Mouse (Mus musculus): Measurements from ENCODE around the gene Taf5. TPM values are rescaled to one million over a fixed set of nuclear protein-coding genes. Genes with fewer than 3 reads are reported as not detected.

The Taf5 gene
- 3.6 TPM for polyA plus RNA-seq (2012; fragmentation: generic; extraction: Trizol)
- long read RNA-seq, experiment 1: 0 reads
- long read RNA-seq, experiment 2: 0 reads

- H3K79me3 ChIP-seq (ENCODE audit: low read depth): peaks cover 10% of the 10 kb centered on the region
- H3K79me2 ChIP-seq (ENCODE audit: control insufficient read depth, insufficient read depth): peaks cover 36% of the 10 kb centered on the region
- no peaks in the 10 kb centered on the region for H3K27me3 ChIP-seq (ENCODE audit: control insufficient read depth, insufficient read depth, insufficient read length)
These were observed at the start of gene Taf5 for GRCm38 (mm10) chr19:47067096-47067882. Gene Taf5 (plus strand): TSS chr19:47067746.

GRCm38 (mm10) chr19:47017831-47018230 is 49.7 kb upstream of the Taf5 start:
- Histone ChIP-seq H3ac (ENCODE audit: control insufficient read depth, insufficient read length, low read depth) (no peak overlapping the region), H3K79me3 (ENCODE audit: low read depth) (no peaks in the 10 kb centered on the region), H3K4me3 (ENCODE audit: insufficient read depth, poor library complexity, severe bottlenecking) (no peak overlapping the region), H3K79me2 (ENCODE audit: control insufficient read depth, insufficient read depth) (no peaks in the 10 kb centered on the region), H3K27me3 (ENCODE audit: control insufficient read depth, insufficient read depth, insufficient read length) (peaks cover 41% of the 10 kb centered on the region), H3K36me3 (ENCODE audit: control insufficient read depth, insufficient read depth) (no peaks in the 10 kb centered on the region)
- no peak for TF ChIP-seq USF1 (IDR thresholded peaks at IDR 0.05; ENCODE audit: low read depth)
- TF ChIP-seq CTCF (IDR thresholded peaks at IDR 0.05; ENCODE audit: control insufficient read depth, insufficient read depth, insufficient read length): no peak
- TF ChIP-seq MYOG (IDR thresholded peaks at IDR 0.05; ENCODE audit: control insufficient read depth, extremely low read depth, insufficient read length): no peak
- TF ChIP-seq MYOD1 (IDR thresholded peaks at IDR 0.05; ENCODE audit: control insufficient read depth, insufficient read length, low read depth): no peak

More at GRCm38 (mm10) chr19:47067096-47067882, at the start of gene Taf5:
- Histone ChIP-seq H3ac (ENCODE audit: control insufficient read depth, insufficient read length, low read depth) (peak within 1 kb of the TSS; percentile 97), H3K4me3 (ENCODE audit: insufficient read depth, poor library complexity, severe bottlenecking) (peak within 1 kb of the TSS; percentile 78), H3K36me3 (ENCODE audit: control insufficient read depth, insufficient read depth) (peaks cover 16% of the 10 kb centered on the region)
- no peak for TF ChIP-seq CEBPB (IDR thresholded peaks at IDR 0.05; ENCODE audit: low read depth)
- TF ChIP-seq MAX (IDR thresholded peaks at IDR 0.05): peak; percentile 94

DNA sequence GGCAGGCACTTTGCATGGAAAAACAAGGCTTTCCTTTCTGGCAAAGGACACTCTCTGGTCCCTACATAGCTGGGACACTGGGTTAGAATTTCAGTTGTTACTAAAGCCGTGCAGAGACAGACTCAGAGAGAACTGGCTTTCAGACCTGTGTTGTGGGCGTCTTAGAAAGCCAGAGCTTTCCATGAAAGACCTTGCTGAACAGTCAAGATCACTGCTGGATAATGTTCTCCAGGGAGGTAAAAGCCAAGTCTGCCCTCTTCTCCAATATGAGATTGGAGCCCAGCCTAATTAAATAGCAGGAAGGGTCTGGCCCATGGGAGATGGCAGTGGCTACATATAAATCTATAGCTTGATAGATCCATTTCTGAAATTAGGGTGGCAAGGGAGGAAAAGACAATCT is 49.2 kb upstream of the Taf5 start:
- Histone ChIP-seq H3K79me3 (ENCODE audit: low read depth) (no peaks in the 10 kb centered on the region), H3K79me2 (ENCODE audit: control insufficient read depth, insufficient read depth) (no peaks in the 10 kb centered on the region), H3ac (ENCODE audit: control insufficient read depth, insufficient read length, low read depth) (no peak overlapping the region), H3K36me3 (ENCODE audit: control insufficient read depth, insufficient read depth) (no peaks in the 10 kb centered on the region), H3K4me3 (ENCODE audit: insufficient read depth, poor library complexity, severe bottlenecking) (no peak overlapping the region), H3K27me3 (ENCODE audit: control insufficient read depth, insufficient read depth, insufficient read length) (peaks cover 36% of the 10 kb centered on the region)
- TF ChIP-seq CTCF (IDR thresholded peaks at IDR 0.05; ENCODE audit: control insufficient read depth, insufficient read depth, insufficient read length): no peak
- TF ChIP-seq MYOG (IDR thresholded peaks at IDR 0.05; ENCODE audit: control insufficient read depth, extremely low read depth, insufficient read length): no peak
- TF ChIP-seq MAX (IDR thresholded peaks at IDR 0.05): no peak
- no peak for TF ChIP-seq USF1 (IDR thresholded peaks at IDR 0.05; ENCODE audit: low read depth)
- TF ChIP-seq MYOD1 (IDR thresholded peaks at IDR 0.05; ENCODE audit: control insufficient read depth, insufficient read length, low read depth): no peak
- TF ChIP-seq CEBPB (IDR thresholded peaks at IDR 0.05; ENCODE audit: low read depth): no peak
- no peak for TF ChIP-seq FOSL1 (IDR thresholded peaks at IDR 0.05; ENCODE audit: insufficient read depth, low read length, poor library complexity, severe bottlenecking)

DNA sequence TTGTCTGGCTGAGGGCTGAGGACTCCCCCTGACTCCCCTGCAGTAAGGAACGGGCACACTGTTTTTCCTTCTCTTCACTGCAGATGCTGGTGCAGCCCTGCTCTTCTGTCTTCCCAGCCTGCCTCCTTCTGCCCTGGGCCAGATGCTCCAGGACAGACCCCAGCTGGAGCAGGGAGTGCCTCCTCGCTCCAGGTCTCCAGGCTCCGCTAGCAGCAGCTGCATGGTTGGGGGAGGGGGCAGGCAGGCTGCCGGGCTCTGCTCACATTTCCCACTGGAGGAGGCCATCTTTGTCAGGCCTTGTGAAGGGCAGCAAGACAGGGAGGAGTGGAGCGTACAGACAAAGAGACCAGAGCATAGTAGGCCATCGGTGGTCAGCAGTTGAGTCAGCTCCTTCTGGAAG is 48.2 kb upstream of the Taf5 start:
- Histone ChIP-seq H3ac (ENCODE audit: control insufficient read depth, insufficient read length, low read depth) (no peak overlapping the region), H3K4me3 (ENCODE audit: insufficient read depth, poor library complexity, severe bottlenecking) (no peak overlapping the region), H3K27me3 (ENCODE audit: control insufficient read depth, insufficient read depth, insufficient read length) (peaks cover 28% of the 10 kb centered on the region)

GRCm38 (mm10) chr19:47022709-47023108 is 44.8 kb upstream of the Taf5 start:
- no peak overlapping the region for H3K4me3 ChIP-seq (ENCODE audit: insufficient read depth, poor library complexity, severe bottlenecking)
- H3K27me3 ChIP-seq (ENCODE audit: control insufficient read depth, insufficient read depth, insufficient read length): peaks cover 7% of the 10 kb centered on the region
- no peak overlapping the region for H3ac ChIP-seq (ENCODE audit: control insufficient read depth, insufficient read length, low read depth)
- no peaks in the 10 kb centered on the region for H3K79me3 ChIP-seq (ENCODE audit: low read depth)
- no peaks in the 10 kb centered on the region for H3K79me2 ChIP-seq (ENCODE audit: control insufficient read depth, insufficient read depth)
- TF ChIP-seq CTCF (IDR thresholded peaks at IDR 0.05; ENCODE audit: control insufficient read depth, insufficient read depth, insufficient read length) (no peak), MYOD1 (IDR thresholded peaks at IDR 0.05; ENCODE audit: control insufficient read depth, insufficient read length, low read depth) (no peak), MAX (IDR thresholded peaks at IDR 0.05) (no peak), CEBPB (IDR thresholded peaks at IDR 0.05; ENCODE audit: low read depth) (no peak), USF1 (IDR thresholded peaks at IDR 0.05; ENCODE audit: low read depth) (no peak), MYOG (IDR thresholded peaks at IDR 0.05; ENCODE audit: control insufficient read depth, extremely low read depth, insufficient read length) (no peak)
- H3K36me3 ChIP-seq (ENCODE audit: control insufficient read depth, insufficient read depth): no peaks in the 10 kb centered on the region

More for the DNA sequence above, 48.2 kb upstream of the Taf5 start:
- TF ChIP-seq MAX (IDR thresholded peaks at IDR 0.05) (no peak), USF1 (IDR thresholded peaks at IDR 0.05; ENCODE audit: low read depth) (no peak), MYOD1 (IDR thresholded peaks at IDR 0.05; ENCODE audit: control insufficient read depth, insufficient read length, low read depth) (no peak), FOSL1 (IDR thresholded peaks at IDR 0.05; ENCODE audit: insufficient read depth, low read length, poor library complexity, severe bottlenecking) (no peak), CEBPB (IDR thresholded peaks at IDR 0.05; ENCODE audit: low read depth) (no peak), CTCF (IDR thresholded peaks at IDR 0.05; ENCODE audit: control insufficient read depth, insufficient read depth, insufficient read length) (no peak), MYOG (IDR thresholded peaks at IDR 0.05; ENCODE audit: control insufficient read depth, extremely low read depth, insufficient read length) (no peak)
- Histone ChIP-seq H3K79me3 (ENCODE audit: low read depth) (no peaks in the 10 kb centered on the region), H3K79me2 (ENCODE audit: control insufficient read depth, insufficient read depth) (no peaks in the 10 kb centered on the region), H3K36me3 (ENCODE audit: control insufficient read depth, insufficient read depth) (no peaks in the 10 kb centered on the region)

GRCm38 (mm10) chr19:47023546-47023945 is 44.0 kb upstream of the Taf5 start:
- Histone ChIP-seq H3K4me3 (ENCODE audit: insufficient read depth, poor library complexity, severe bottlenecking) (no peak overlapping the region), H3K79me2 (ENCODE audit: control insufficient read depth, insufficient read depth) (no peaks in the 10 kb centered on the region), H3K27me3 (ENCODE audit: control insufficient read depth, insufficient read depth, insufficient read length) (peaks cover 6% of the 10 kb centered on the region), H3K79me3 (ENCODE audit: low read depth) (no peaks in the 10 kb centered on the region), H3K36me3 (ENCODE audit: control insufficient read depth, insufficient read depth) (no peaks in the 10 kb centered on the region), H3ac (ENCODE audit: control insufficient read depth, insufficient read length, low read depth) (no peak overlapping the region)
- no peak for TF ChIP-seq FOSL1 (IDR thresholded peaks at IDR 0.05; ENCODE audit: insufficient read depth, low read length, poor library complexity, severe bottlenecking)
- TF ChIP-seq MYOD1 (IDR thresholded peaks at IDR 0.05; ENCODE audit: control insufficient read depth, insufficient read length, low read depth): no peak
- TF ChIP-seq CEBPB (IDR thresholded peaks at IDR 0.05; ENCODE audit: low read depth): no peak
- no peak for TF ChIP-seq MYOG (IDR thresholded peaks at IDR 0.05; ENCODE audit: control insufficient read depth, extremely low read depth, insufficient read length)
- TF ChIP-seq USF1 (IDR thresholded peaks at IDR 0.05; ENCODE audit: low read depth): no peak
- no peak for TF ChIP-seq MAX (IDR thresholded peaks at IDR 0.05)
- TF ChIP-seq CTCF (IDR thresholded peaks at IDR 0.05; ENCODE audit: control insufficient read depth, insufficient read depth, insufficient read length): no peak

All from C2C12 (cell line).